Mouse (Mus musculus): Measurements from ENCODE around the gene Gm20747. TPM values are rescaled to one million over a fixed set of nuclear protein-coding genes. Genes with fewer than 3 reads are reported as not detected.
"Not testable (repeated sequence)": the region's sequence is repeated elsewhere in the genome, so short reads cannot be mapped to it uniquely, and the experiment has no call there.

Gm20747 gene
- not detected in 2 replicates for polyA plus RNA-seq (2016; fragmentation: Nextera tagmentation; extraction: Ambion mirVana)

DNA sequence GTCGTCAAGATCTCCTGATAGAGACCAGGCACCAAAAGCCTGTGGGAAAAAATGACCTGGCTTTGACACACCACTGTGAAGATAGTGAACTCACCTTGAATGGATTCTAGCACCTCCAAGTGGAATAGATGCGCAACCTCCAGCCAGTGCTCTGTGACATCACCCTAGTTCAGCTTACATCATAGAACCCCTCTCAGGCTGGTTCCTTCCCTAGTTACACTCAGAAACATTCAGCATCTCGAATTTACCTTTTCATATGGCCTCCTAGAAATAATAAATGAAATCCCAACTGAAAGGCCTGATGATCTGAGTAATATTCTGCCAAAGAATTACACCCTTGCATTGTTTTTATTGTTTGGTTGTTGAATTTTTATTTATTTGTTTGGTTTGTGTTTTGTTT is at the start of gene Gm20747:
Gene Gm20747, minus strand, starts transcription at position 101 of the 400 bp plus-strand sequence.
- H3K4me3 ChIP-seq (replicated peaks); H3K9me3 ChIP-seq; H3K27ac ChIP-seq; H3K9ac ChIP-seq (replicated peaks); H3K36me3 ChIP-seq; ATAC-seq (ENCODE audit: insufficient number of reproducible peaks, insufficient read depth, low FRiP score, low TSS enrichment, low read depth); H3K27me3 ChIP-seq; H3K4me1 ChIP-seq (replicated peaks); H3K4me2 ChIP-seq: not testable (repeated sequence)
- no CpG with 5 or more reads among the region's 3 CpGs for WGBS

Measured in limb, embryonic 12.5 days (tissue).